Mouse (Mus musculus) bone marrow, adult 2 months (tissue): Measurements from ENCODE around the gene Rnf149.

Experiments used
- CTCF ChIP-seq: fragments of 200-500 bp; IDR thresholded peaks from 2 replicates; pipeline ENCODE4 v1.5.1; 2011; ENCODE audit warnings: low read length, control low read depth; ENCODE audit not compliant: control insufficient read depth, insufficient read depth
- POLR2A ChIP-seq: fragments of 200-500 bp; IDR thresholded peaks from 2 replicates; pipeline ENCODE4 v1.6.1; 2011; ENCODE audit warnings: low read depth, mild to moderate bottlenecking, control low read depth, low read length, borderline replicate concordance; ENCODE audit not compliant: control insufficient read depth

- TF ChIP-seq CTCF, result no peak
- no peak for TF ChIP-seq POLR2A
These were observed 46.5 kb upstream of the Rnf149 start for GRCm38 (mm10) chr1:39623729-39624128.
